Mouse (Mus musculus) brain, adult 10 weeks (tissue): ENCODE results near the gene Slc16a5. TPM values are rescaled to one million over a fixed set of nuclear protein-coding genes. Genes with fewer than 3 reads are reported as not detected.

ENCODE experiments used
- polyA plus RNA-seq: library from polyadenylated mRNA; stranded (reverse); fragments of 350-450 nt; fragmentation: Illumina TruSeq; extraction: RNeasy Lipid Tissue Mini Kit (QIAGEN cat#74804); gene quantifications from one replicate; pipeline ENCODE4 v1.2.3, GENCODE M21; 2015; ENCODE audit warnings: low read depth, low replicate concordance

Slc16a5 gene
- not detected for polyA plus RNA-seq

GRCm38 (mm10) chr11:115462243-115462891, at the start of gene Slc16a5:
TSS of gene Slc16a5 (plus strand) at chr11:115462474.

GRCm38 (mm10) chr11:115419531-115420237, 42.6 kb upstream of the Slc16a5 start, which contains the start of the genes Atp5h and Kctd2:
TSS of gene Atp5h (minus strand) at chr11:115419962.
TSS of gene Kctd2 (plus strand) at chr11:115420128.

GRCm38 (mm10) chr11:115439906-115440595, 22.2 kb upstream of the Slc16a5 start, which contains the start of gene Trim80:
TSS of gene Trim80 (plus strand) at chr11:115440545.

GRCm38 (mm10) chr11:115475025-115475757, 12.9 kb downstream of the Slc16a5 start, which contains the start of gene Armc7:
TSS of gene Armc7 (plus strand) at chr11:115475667.

GRCm38 (mm10) chr11:115491356-115492083, 29.2 kb downstream of the Slc16a5 start, which contains the start of gene Nt5c:
TSS of gene Nt5c (minus strand) at chr11:115491862.

GRCm38 (mm10) chr11:115514238-115514663, 52.0 kb downstream of the Slc16a5 start, which contains the start of gene Jpt1:
TSS of gene Jpt1 (minus strand) at chr11:115514387.

Other genes starting within 250 kb of the Slc16a5 start
- gene Grin2c, start 195.2 kb upstream of the Slc16a5 start, polyA plus RNA-seq: 23.0 TPM
- gene Fdxr, start 185.4 kb upstream of the Slc16a5 start, polyA plus RNA-seq: 20.1 TPM
- gene Fads6, start 164.8 kb upstream of the Slc16a5 start, polyA plus RNA-seq: 19.8 TPM
- gene Otop2, start 155.3 kb upstream of the Slc16a5 start, polyA plus RNA-seq: 0.85 TPM
- 0.39 TPM for gene Ush1g, start 140.4 kb upstream of the Slc16a5 start, polyA plus RNA-seq
- not detected for gene Otop3, start 127.7 kb upstream of the Slc16a5 start, polyA plus RNA-seq
- 75.8 TPM for gene Hid1, start 94.7 kb upstream of the Slc16a5 start, polyA plus RNA-seq
- gene Cdr2l, start 80.6 kb upstream of the Slc16a5 start, polyA plus RNA-seq: 13.6 TPM
- 127 TPM for gene Mrpl58, start 58.7 kb upstream of the Slc16a5 start, polyA plus RNA-seq
- 1,061 TPM for gene Atp5h, start 42.5 kb upstream of the Slc16a5 start, polyA plus RNA-seq
- 73.5 TPM for gene Kctd2, start 42.3 kb upstream of the Slc16a5 start, polyA plus RNA-seq
- not detected for gene Trim80, start 21.9 kb upstream of the Slc16a5 start, polyA plus RNA-seq
- 9.9 TPM for gene Armc7, start 13.2 kb downstream of the Slc16a5 start, polyA plus RNA-seq
- 93.6 TPM for gene Nt5c, start 29.4 kb downstream of the Slc16a5 start, polyA plus RNA-seq
- gene Jpt1, start 51.9 kb downstream of the Slc16a5 start, polyA plus RNA-seq: 108 TPM
- 430 TPM for gene Sumo2, start 73.8 kb downstream of the Slc16a5 start, polyA plus RNA-seq
- gene Nup85, start 102.0 kb downstream of the Slc16a5 start, polyA plus RNA-seq: 49.1 TPM
- 69.8 TPM for gene Mrps7, start 141.5 kb downstream of the Slc16a5 start, polyA plus RNA-seq
- 44.8 TPM for gene Gga3, start 141.6 kb downstream of the Slc16a5 start, polyA plus RNA-seq
- 27.5 TPM for gene Mif4gd, start 150.5 kb downstream of the Slc16a5 start, polyA plus RNA-seq
- 64.2 TPM for gene Slc25a19, start 165.8 kb downstream of the Slc16a5 start, polyA plus RNA-seq
- 134 TPM for gene Grb2, start 246.1 kb downstream of the Slc16a5 start, polyA plus RNA-seq